Mouse (Mus musculus): ENCODE measurements around the gene Rpl24. TPM values are rescaled to one million over a fixed set of nuclear protein-coding genes. Genes with fewer than 3 reads are reported as not detected.

Rpl24 gene
- polyA plus RNA-seq, 1 experiment: 439 TPM

GRCm38 (mm10) chr16:55969147-55969546 is 3.1 kb downstream of the Rpl24 start:
- H3K4me3 ChIP-seq (ENCODE audit: insufficient read depth, low read length): no peak overlapping the region
- no peak overlapping the region for H3K27ac ChIP-seq (ENCODE audit: insufficient read depth, low read length)
- TF ChIP-seq CTCF (IDR thresholded peaks at IDR 0.05; ENCODE audit: extremely low read depth, insufficient read depth, low read length) (peak; percentile 44), POLR2A (IDR thresholded peaks at IDR 0.05; ENCODE audit: extremely low read depth, insufficient read depth, low read length) (no peak)
- peaks cover 3% of the 10 kb centered on the region; the same call in 1 of the 2 replicates for H3K4me1 ChIP-seq (ENCODE audit: control insufficient read depth, insufficient read depth, low read length)

- no peak for TF ChIP-seq POLR2A (IDR thresholded peaks at IDR 0.05; ENCODE audit: extremely low read depth, insufficient read depth, low read length)
- peaks cover 3% of the 10 kb centered on the region; the same call in 1 of the 2 replicates for H3K4me1 ChIP-seq (ENCODE audit: control insufficient read depth, insufficient read depth, low read length)
- no peak overlapping the region for H3K4me3 ChIP-seq (ENCODE audit: insufficient read depth, low read length)
- H3K27ac ChIP-seq (ENCODE audit: insufficient read depth, low read length): no peak overlapping the region
Observed at GRCm38 (mm10) chr16:55970416-55970815, 4.3 kb downstream of the Rpl24 start.

GRCm38 (mm10) chr16:55971735-55972615 is 5.9 kb downstream of the Rpl24 start:
- Histone ChIP-seq H3K4me1 (ENCODE audit: control insufficient read depth, insufficient read depth, low read length) (peaks cover 3% of the 10 kb centered on the region; the same call in 1 of the 2 replicates), H3K27ac (ENCODE audit: insufficient read depth, low read length) (no peak overlapping the region), H3K4me3 (ENCODE audit: insufficient read depth, low read length) (no peak overlapping the region)
- TF ChIP-seq CTCF (IDR thresholded peaks at IDR 0.05; ENCODE audit: extremely low read depth, insufficient read depth, low read length) (no peak), POLR2A (IDR thresholded peaks at IDR 0.05; ENCODE audit: extremely low read depth, insufficient read depth, low read length) (no peak)

GRCm38 (mm10) chr16:55972626-55973201 is 6.6 kb downstream of the Rpl24 start:
- Histone ChIP-seq H3K27ac (ENCODE audit: insufficient read depth, low read length) (no peak overlapping the region), H3K4me3 (ENCODE audit: insufficient read depth, low read length) (no peak overlapping the region; the same call in 1 of the 2 replicates), H3K4me1 (ENCODE audit: control insufficient read depth, insufficient read depth, low read length) (no peaks in the 10 kb centered on the region; the same call in 1 of the 2 replicates)
- no peak for TF ChIP-seq POLR2A (IDR thresholded peaks at IDR 0.05; ENCODE audit: extremely low read depth, insufficient read depth, low read length)
- TF ChIP-seq CTCF (IDR thresholded peaks at IDR 0.05; ENCODE audit: extremely low read depth, insufficient read depth, low read length): no peak

GRCm38 (mm10) chr16:55973431-55974255 is 7.6 kb downstream of the Rpl24 start, which contains the start of gene Zbtb11:
Gene Zbtb11, plus strand, starts transcription at chr16:55973883.
- TF ChIP-seq CTCF (IDR thresholded peaks at IDR 0.05; ENCODE audit: extremely low read depth, insufficient read depth, low read length) (no peak), POLR2A (IDR thresholded peaks at IDR 0.05; ENCODE audit: extremely low read depth, insufficient read depth, low read length) (peak; percentile 91)
- H3K27ac ChIP-seq (ENCODE audit: insufficient read depth, low read length): peak within 1 kb of the TSS; percentile 83
- H3K4me3 ChIP-seq (ENCODE audit: insufficient read depth, low read length): peak within 1 kb of the TSS; percentile 88

GRCm38 (mm10) chr16:55974256-55974902 is 8.3 kb downstream of the Rpl24 start:
- peak; percentile 64; the same call in 1 of the 2 replicates for TF ChIP-seq POLR2A (IDR thresholded peaks at IDR 0.05; ENCODE audit: extremely low read depth, insufficient read depth, low read length)
- no peak for TF ChIP-seq CTCF (IDR thresholded peaks at IDR 0.05; ENCODE audit: extremely low read depth, insufficient read depth, low read length)
- H3K27ac ChIP-seq (ENCODE audit: insufficient read depth, low read length): peak overlapping the region; percentile 83
- no peaks in the 10 kb centered on the region; the same call in 1 of the 2 replicates for H3K4me1 ChIP-seq (ENCODE audit: control insufficient read depth, insufficient read depth, low read length)
- H3K4me3 ChIP-seq (ENCODE audit: insufficient read depth, low read length): peak overlapping the region; percentile 88

More at GRCm38 (mm10) chr16:55973431-55974255, 7.6 kb downstream of the Rpl24 start, which contains the start of gene Zbtb11:
- no peaks in the 10 kb centered on the region; the same call in 1 of the 2 replicates for H3K4me1 ChIP-seq (ENCODE audit: control insufficient read depth, insufficient read depth, low read length)

GRCm38 (mm10) chr16:55974903-55975285 is 8.8 kb downstream of the Rpl24 start:
- H3K4me3 ChIP-seq (ENCODE audit: insufficient read depth, low read length): peak overlapping the region; percentile 88
- no peaks in the 10 kb centered on the region; the same call in 1 of the 2 replicates for H3K4me1 ChIP-seq (ENCODE audit: control insufficient read depth, insufficient read depth, low read length)
- TF ChIP-seq POLR2A (IDR thresholded peaks at IDR 0.05; ENCODE audit: extremely low read depth, insufficient read depth, low read length): no peak
- H3K27ac ChIP-seq (ENCODE audit: insufficient read depth, low read length): peak overlapping the region; percentile 6; the same call in 1 of the 2 replicates

- Histone ChIP-seq H3K27ac (ENCODE audit: insufficient read depth, low read length) (no peak overlapping the region), H3K4me1 (ENCODE audit: control insufficient read depth, insufficient read depth, low read length) (no peaks in the 10 kb centered on the region), H3K4me3 (ENCODE audit: insufficient read depth, low read length) (no peak overlapping the region)
- TF ChIP-seq CTCF (IDR thresholded peaks at IDR 0.05; ENCODE audit: extremely low read depth, insufficient read depth, low read length) (no peak), POLR2A (IDR thresholded peaks at IDR 0.05; ENCODE audit: extremely low read depth, insufficient read depth, low read length) (no peak)
Observed at GRCm38 (mm10) chr16:55986001-55986400, 19.9 kb downstream of the Rpl24 start.

- no peak overlapping the region for H3K4me3 ChIP-seq (ENCODE audit: insufficient read depth, low read length)
- H3K4me1 ChIP-seq (ENCODE audit: control insufficient read depth, insufficient read depth, low read length): no peaks in the 10 kb centered on the region
- H3K27ac ChIP-seq (ENCODE audit: insufficient read depth, low read length): no peak overlapping the region
- TF ChIP-seq CTCF (IDR thresholded peaks at IDR 0.05; ENCODE audit: extremely low read depth, insufficient read depth, low read length) (no peak), POLR2A (IDR thresholded peaks at IDR 0.05; ENCODE audit: extremely low read depth, insufficient read depth, low read length) (no peak)
Observed at GRCm38 (mm10) chr16:55990311-55990710, 24.2 kb downstream of the Rpl24 start.

All from cortical plate, adult 2 months (tissue).